Mouse (Mus musculus) T-helper 17 cell (primary cell): ENCODE results near the gene Gm17949.

Experiments
- in situ Hi-C, 2 experiments: fragments of 300-600 bp; cut with MboI, MseI; formaldehyde crosslinking; loops; 1 replicate in 1 of 2; 2 replicates in 1 of 2; pipeline ENCODE4 v1.15.1; 2025; ENCODE audit warnings: high pct_unique_total_duplicates in 2 of 2

Gene Gm17949

GRCm38 (mm10) chr17:57038978-57039377 is 27.7 kb downstream of the Gm17949 start:
- in situ Hi-C loops = no loop called here

DNA sequence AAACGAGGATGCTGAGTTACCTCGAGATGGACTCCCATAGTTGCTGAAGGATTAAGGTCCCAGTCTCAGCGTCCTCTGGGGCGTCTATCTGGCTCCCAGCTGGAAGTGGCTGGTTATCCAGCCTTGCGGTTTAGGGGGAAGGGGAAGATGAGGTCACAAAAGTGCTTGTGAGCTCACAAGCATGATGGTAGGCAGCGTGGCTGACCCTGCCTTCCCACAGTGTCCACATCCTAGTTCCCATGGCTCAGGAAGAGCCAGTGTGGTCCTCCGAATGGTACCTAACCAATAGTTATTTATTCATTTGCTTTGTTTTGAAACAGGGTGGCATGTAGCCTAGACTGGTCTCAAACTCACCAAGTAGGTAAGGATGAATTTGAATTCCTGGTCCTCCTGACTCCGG is 30.3 kb downstream of the Gm17949 start, which contains the start of gene Slc25a41:
Gene Slc25a41 (minus strand): TSS at position 101 of the 400 bp plus-strand sequence.
- in situ Hi-C loops = no loop called here

DNA sequence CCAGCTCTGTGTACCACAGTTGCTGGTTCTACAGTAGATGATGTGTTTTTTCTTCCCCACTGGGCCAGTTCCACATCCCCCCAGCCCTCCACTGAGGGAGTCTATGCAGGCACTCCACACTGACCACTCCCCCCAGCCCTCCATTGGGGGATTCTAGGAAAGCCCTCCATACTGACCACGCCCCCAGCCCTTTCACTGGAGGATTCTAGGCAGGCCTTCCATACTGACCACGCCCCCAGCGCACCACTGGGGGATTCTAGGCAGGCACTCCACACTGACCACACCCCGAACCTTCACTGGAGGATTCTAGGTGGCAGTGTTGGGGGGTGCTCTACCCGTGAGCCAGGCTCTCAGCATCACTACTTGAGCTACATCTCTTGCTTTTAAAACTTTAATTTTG is 36.1 kb downstream of the Gm17949 start:
- in situ Hi-C loops = no loop called here

- in situ Hi-C loops = no loop called here
Measured at GRCm38 (mm10) chr17:57048816-57049215, 37.5 kb downstream of the Gm17949 start.

GRCm38 (mm10) chr17:57051679-57052078 is 40.4 kb downstream of the Gm17949 start:
- in situ Hi-C loops = loop anchor here in 1 of 2 experiments (5.0 kb wide), 1 partner anchor 121 kb away; no protein-coding TSS in a partner anchor

GRCm38 (mm10) chr17:57056246-57056645 is 45.0 kb downstream of the Gm17949 start:
- in situ Hi-C loops = no loop called here

- in situ Hi-C loops = no loop called here
Measured at GRCm38 (mm10) chr17:57058891-57059485, 47.7 kb downstream of the Gm17949 start, which contains the start of gene Crb3. Gene Crb3 (plus strand): TSS chr17:57059105.

- in situ Hi-C loops = no loop called here
Measured at GRCm38 (mm10) chr17:57059486-57059977, 48.3 kb downstream of the Gm17949 start, which contains the start of gene Slc25a23. Gene Slc25a23 (minus strand): TSS chr17:57059863.

GRCm38 (mm10) chr17:57060231-57060801 is 49.0 kb downstream of the Gm17949 start:
- in situ Hi-C loops = no loop called here

DNA sequence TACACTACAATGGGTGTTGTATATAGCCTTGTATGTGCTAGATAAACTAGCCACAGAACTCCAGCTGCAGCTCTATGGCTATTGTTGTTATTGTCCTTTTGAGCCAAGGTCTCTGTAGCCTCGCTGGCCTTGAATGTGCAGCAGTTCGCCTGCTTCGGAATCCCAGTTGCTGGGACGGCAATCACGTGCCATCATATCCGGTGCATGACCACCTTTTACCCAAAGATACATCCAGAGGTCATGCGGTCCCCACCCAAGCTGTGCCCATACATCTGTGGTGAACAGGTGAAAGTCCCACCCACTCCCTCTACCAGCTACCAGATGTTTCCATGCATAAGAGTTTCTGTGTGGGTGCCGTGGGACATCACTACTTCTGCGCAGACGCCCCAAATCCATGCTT is 49.8 kb downstream of the Gm17949 start:
- in situ Hi-C loops = no loop called here

DNA sequence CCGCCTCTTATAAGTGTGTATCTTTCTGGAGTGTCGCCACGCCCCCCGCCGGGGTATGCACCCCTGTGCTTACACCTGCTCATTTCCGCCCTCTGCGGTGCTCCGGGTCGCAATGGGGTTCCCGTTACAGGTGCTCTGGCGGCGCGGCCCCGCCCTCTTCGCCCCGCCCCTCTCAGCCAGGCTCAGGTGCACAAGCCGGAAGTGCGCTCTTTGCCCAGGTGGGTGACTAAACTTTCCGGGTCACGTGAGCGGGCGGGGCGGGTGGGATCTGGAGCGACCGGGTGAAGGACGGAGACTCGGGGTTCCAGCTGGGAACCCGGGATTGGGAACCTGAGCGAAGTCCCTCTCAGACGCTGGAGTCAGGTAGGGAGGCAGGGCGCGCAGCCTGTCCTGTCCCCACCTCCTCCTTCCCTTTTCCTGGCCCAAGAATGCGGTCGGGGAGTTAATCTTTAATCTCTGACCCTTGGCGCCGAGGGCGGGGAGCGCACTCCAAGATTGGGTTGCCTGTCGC is 50.8 kb downstream of the Gm17949 start:
- in situ Hi-C loops = no loop called here

GRCm38 (mm10) chr17:57062548-57062947 is 51.3 kb downstream of the Gm17949 start:
- in situ Hi-C loops = no loop called here

DNA sequence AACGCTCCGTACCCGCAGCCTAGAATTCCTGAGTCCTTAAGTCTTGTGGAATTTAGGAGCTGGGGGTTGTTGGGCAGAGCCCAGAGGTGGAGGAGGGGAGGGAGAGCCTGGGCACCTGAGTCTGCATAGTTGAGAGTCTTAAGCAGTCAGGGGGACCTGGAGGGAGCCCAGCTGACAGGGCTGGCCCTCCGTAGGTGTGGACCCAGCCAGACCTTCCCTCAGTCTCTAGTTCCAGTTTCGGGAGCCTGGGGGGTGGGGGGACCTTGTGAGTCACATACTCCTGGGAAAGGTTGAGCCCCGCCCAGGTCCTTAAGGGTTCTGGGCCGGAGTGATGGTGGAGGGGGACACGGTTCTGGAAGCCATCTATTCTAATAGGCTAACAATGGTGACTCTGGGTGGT is 51.8 kb downstream of the Gm17949 start:
- in situ Hi-C loops = no loop called here

DNA sequence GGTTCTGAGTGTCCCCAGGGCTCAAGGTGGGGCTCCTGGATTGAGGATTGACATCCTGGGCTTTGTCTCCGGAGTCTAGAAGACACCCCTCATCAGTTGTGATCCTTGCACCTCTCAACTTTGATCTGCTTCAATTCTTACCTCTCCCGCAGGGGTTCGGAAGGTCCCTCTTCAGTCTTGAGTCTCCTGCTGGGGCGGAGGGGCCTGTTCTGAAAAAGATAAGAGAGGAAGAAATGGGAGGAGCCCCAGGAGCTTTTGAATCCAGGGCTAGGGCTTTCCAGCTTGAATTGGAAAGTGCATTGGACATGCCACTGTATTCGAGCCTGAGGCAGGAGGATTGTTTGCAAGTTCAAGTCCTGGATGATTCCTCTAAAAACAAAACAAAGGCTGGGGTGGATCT is 55.6 kb downstream of the Gm17949 start:
- in situ Hi-C loops = no loop called here

GRCm38 (mm10) chr17:57070272-57070671 is 59.0 kb downstream of the Gm17949 start:
- in situ Hi-C loops = no loop called here

GRCm38 (mm10) chr17:57070699-57071098 is 59.4 kb downstream of the Gm17949 start:
- in situ Hi-C loops = no loop called here
